ENCODE assay signal across 32 mouse cellular contexts in the genomic region with DNA sequence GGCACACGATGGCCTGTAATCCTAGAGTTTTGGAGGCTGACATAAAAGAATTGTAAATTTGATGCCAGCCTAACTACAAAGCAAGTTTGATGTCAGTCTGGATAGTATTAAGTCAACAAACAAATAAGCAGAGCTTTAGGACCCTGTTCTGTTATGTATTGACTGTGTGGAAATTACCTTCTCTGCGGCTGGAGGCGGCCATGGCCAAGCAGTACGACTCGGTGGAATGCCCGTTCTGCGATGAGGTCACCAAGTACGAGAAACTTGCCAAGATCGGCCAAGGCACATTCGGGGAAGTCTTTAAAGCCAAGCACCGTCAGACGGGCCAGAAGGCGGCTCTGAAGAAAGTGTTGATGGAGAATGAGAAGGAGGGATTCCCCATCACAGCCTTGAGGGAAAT. TPM values are rescaled to one million over a fixed set of nuclear protein-coding genes. Genes with fewer than 3 reads are reported as not detected.
"Had no signal": no experiment of that assay in that cellular context is flagged by ENCODE, and none has a peak within 500 bp of the region (broad histone marks: within the 10 kb centered on the region; RNA-seq: fewer than 3 reads in every experiment).

No protein-coding gene starts in this region.

- H3K27ac ChIP-seq: heart, embryonic 13.5 days; heart, embryonic 15.5 days; hindbrain, embryonic 10.5 days; hindbrain, embryonic 12.5 days; hindbrain, embryonic 13.5 days; hindbrain, embryonic 14.5 days; hindbrain, embryonic 15.5 days; hindbrain, postnatal 0 days; intestine, embryonic 15.5 days; kidney, embryonic 15.5 days; kidney, postnatal 0 days; layer of hippocampus, adult 2 months; left cerebral cortex, adult 2 months had no signal

- H3K9me3 ChIP-seq: heart, embryonic 12.5 days; heart, embryonic 13.5 days; heart, embryonic 15.5 days; hindbrain, embryonic 10.5 days; hindbrain, embryonic 12.5 days; hindbrain, embryonic 13.5 days; hindbrain, embryonic 15.5 days; intestine, embryonic 15.5 days; kidney, embryonic 15.5 days had no signal

- H3K27me3 ChIP-seq: heart, embryonic 12.5 days; heart, embryonic 13.5 days; heart, embryonic 15.5 days; hindbrain, embryonic 12.5 days; hindbrain, embryonic 13.5 days; hindbrain, embryonic 15.5 days; intestine, embryonic 15.5 days; kidney, embryonic 15.5 days had no signal

- DNase-seq: heart, postnatal 10 days; heart, postnatal 14 days; heart, postnatal 36 days; heart, postnatal 4 days; kidney, adult 11 months; kidney, adult 18-20 months; kidney, adult 2 months; kidney, adult 8-10 months; kidney, adult 9 months; kidney, postnatal 10 days; kidney, postnatal 14 days; kidney, postnatal 36 days; kidney, postnatal 4 days; layer of hippocampus, adult 9-11 months; layer of hippocampus, postnatal 36 days had no signal

- H3K4me1 ChIP-seq: hindbrain, embryonic 12.5 days; hindbrain, embryonic 13.5 days; hindbrain, embryonic 15.5 days; intestine, embryonic 15.5 days; kidney, embryonic 15.5 days had no signal

- H3K4me3 ChIP-seq: heart, embryonic 12.5 days; heart, embryonic 13.5 days; heart, embryonic 15.5 days; hindbrain, embryonic 10.5 days; hindbrain, embryonic 12.5 days; hindbrain, embryonic 13.5 days; hindbrain, embryonic 15.5 days; intestine, embryonic 15.5 days; kidney, embryonic 15.5 days; layer of hippocampus, adult 2 months; left cerebral cortex, adult 2 months had no signal

- H3K36me3 ChIP-seq: heart, embryonic 12.5 days; heart, embryonic 13.5 days; heart, embryonic 15.5 days; hindbrain, embryonic 12.5 days; hindbrain, embryonic 13.5 days; hindbrain, embryonic 15.5 days; intestine, embryonic 15.5 days; kidney, embryonic 15.5 days had no signal

- H3K4me2 ChIP-seq: heart, embryonic 12.5 days; heart, embryonic 13.5 days; heart, embryonic 15.5 days; hindbrain, embryonic 12.5 days; hindbrain, embryonic 13.5 days; hindbrain, embryonic 14.5 days; hindbrain, embryonic 15.5 days; intestine, embryonic 15.5 days; kidney, embryonic 15.5 days had no signal

- H3K9ac ChIP-seq: heart, embryonic 12.5 days; heart, embryonic 13.5 days; heart, embryonic 15.5 days; hindbrain, embryonic 12.5 days; hindbrain, embryonic 13.5 days; hindbrain, embryonic 14.5 days; hindbrain, embryonic 15.5 days; intestine, embryonic 15.5 days; kidney, embryonic 15.5 days had no signal

RNA-seq across cellular contexts. Expression of a gene that starts 2.5 kb away (rescaled TPM):
- total RNA-seq: hematopoietic stem cell, adult 5-6 weeks had no signal

RNA-seq across cellular contexts. Expression of a gene that starts 12.5 kb away (rescaled TPM):
- total RNA-seq: layer of hippocampus, postnatal 10 days had no signal
- polyA plus RNA-seq: kidney, embryonic 14.5 days had no signal
